Mouse (Mus musculus) ovary, postnatal 10 days (tissue): ENCODE results near the gene Tmem35b.
A peak's percentile ranks its signal among the peaks of the same experiment; 100 is the strongest.
"Not testable (repeated sequence)": the region's sequence is repeated elsewhere in the genome, so short reads cannot be mapped to it uniquely, and the experiment has no call there.

Experiments used
- DNase-seq: peaks from one replicate; pipeline ENCODE4 v3.0.0; 2022; ENCODE audit warnings: low spot score

Gene Tmem35b

DNA sequence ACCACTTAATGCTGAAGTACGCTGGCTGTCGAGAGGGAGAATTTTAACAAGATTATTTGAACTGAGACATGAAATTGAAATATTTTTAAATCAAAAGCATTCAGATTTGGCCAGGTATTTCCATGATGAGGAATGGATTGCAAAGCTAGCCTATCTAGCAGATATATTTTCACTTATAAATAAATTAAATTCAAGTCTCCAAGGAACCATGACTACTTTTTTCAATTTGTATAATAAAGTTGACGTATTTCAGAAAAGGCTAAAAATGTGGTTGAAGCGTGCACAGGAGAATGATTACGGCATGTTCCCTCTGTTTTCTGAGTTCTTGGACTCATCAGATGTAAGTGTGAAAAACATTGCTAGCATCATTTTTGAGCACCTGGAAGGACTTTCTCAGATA, at the start of gene Tmem35b:
TSS of gene Tmem35b (plus strand) at position 301 of the 400 bp plus-strand sequence.
- DNase-seq: no peak

DNA sequence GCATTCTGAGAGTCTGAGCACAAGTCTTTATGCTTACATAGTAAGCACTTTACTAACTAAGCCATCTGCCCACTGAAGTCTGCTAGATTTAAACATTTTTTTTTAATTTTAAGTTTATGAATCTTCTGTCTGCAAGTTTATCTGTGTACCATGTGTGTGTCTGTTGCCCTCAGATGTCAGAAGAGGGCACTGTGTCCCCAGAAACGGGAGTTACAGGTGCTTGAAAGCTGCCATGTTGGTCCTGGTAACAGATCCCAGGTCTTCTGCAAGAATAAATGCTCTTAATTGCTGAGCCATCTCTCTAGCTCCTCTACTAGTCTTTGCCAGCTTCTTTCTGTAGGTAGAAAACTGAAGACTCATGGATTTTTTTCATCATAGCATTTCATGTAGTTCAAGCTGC, 48.6 kb upstream of the Tmem35b start:
- DNase-seq: no peak

DNA sequence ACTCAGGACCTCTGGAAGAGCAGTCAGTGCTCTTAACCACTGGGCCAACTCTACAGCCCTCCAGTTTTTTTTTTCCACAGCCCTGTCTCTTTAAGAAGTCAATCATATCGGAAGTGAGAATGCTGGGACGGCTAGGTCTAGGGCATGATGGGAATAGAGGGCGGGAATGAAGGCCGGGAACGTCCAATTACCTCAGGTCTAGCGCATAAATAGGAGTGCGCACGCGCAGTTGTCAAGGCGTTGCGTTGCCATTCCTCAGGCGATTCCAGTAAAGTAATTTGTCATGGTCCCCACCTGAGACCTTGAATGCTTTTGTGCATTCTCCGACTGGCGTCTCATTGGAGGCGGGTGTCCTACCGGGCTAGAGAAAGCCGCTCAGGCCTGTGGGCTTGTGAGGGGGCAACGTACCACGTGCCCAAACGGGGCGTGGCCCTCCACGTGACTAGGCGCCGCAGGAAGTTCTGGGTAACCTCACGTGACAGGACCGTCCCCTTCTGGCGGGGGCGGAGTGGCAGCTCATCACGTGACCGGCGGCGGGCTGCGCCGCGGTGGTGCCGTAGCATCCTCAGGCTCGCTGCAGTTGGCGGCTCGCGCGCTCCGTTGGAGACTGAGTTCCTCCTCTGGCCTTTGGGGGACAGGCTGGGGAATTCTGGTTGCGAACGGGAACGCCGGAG, 46.5 kb upstream of the Tmem35b start, which contains the start of gene Zmym6:
TSS of gene Zmym6 (plus strand) at position 509 of the 674 bp plus-strand sequence.
- DNase-seq: peak; percentile 90

DNA sequence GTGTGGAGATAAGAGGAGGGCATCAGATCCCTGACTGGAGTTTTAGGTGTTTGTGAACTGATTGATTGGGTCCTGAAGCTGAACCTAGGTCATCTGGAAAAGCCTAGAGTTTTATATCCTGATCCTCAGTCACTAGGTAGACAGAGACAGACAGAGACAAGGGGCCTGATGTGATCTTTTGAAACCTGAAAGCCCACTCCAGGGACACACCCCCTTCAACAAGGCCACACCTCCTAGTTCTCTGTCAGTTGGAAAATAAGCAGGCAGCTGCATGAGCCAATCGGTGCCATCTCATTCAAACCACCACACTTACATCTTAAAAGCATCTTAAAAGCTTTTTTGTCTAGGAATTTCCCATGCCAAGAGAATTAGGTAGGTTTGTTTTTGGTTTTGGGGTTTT, 42.7 kb upstream of the Tmem35b start:
- no peak for DNase-seq

DNA sequence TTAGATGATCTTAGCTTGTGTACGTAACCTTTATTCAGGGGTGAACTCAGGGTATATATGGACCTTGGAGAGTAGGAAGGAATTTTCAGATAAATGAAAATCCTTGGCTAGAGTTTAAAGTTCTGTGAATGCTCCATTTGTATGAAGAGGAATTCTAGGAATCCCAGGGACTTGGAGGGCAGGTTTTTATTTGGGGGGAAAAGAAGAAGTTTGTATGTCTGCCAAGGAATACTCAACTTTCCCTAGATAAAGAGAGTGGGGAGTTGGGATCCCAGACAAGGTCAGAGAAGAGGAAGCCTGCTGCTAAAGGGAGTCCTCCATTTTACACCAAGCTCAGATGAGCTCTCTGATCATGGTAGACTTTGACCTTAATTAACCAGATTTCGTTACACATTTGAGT, 40.4 kb upstream of the Tmem35b start:
- DNase-seq: no peak

DNA sequence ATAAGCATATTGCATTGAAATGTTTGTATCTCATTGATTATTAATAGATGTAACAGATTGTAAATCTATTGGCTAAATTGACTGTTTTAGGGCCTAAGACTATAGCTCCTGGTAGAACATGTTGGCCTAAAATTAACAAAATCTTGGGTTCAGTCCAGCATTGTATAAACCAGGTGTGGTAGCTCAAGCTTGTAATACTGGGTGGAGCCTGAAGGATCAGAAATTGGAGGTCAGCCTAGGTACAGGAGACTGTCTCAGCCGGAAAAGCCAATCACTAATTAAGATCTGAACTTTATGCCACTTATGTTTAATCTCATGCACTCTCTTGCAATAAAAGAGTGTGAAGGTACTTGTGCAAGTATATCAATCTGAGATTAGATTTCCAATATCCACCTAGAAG, 37.7 kb upstream of the Tmem35b start:
- DNase-seq: no peak

DNA sequence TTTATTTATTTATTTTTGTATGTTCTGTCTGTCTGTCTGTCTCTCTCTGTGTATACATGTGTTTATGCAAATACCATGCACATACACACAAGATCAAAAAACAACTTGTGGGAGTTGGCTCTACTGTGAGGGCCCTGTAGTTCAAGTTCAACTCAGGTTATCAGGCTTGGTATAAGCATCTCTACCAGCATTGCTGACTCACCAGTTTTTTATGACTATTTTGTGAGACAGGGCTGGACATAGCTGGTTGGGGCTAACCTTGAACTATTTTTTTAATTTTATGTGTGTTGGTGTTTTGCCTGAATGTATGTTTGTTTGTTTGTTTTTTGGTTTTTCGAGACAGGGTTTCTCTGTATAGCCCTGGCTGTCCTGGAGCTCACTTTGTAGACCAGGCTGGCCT, 32.3 kb upstream of the Tmem35b start:
- DNase-seq: no peak

DNA sequence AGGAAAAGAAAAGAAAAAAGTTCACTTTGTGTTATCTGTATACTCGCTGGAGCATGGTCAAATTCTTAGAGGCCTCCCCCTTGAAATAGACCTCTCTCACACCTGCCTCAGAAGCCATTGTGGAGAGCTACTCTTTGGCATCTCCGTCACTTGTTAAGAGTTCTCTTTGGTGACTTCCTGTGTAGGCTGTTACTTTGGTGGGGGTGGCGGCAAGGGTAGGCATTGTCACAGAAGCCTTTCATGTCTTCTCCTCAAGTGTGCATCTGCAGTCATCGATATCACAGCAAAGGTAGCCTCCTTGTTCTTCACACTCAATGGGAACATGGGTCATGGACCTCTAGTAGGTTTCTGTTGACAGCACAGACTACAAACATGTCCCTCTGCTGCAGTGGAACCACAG, 28.4 kb upstream of the Tmem35b start:
- DNase-seq: no peak

DNA sequence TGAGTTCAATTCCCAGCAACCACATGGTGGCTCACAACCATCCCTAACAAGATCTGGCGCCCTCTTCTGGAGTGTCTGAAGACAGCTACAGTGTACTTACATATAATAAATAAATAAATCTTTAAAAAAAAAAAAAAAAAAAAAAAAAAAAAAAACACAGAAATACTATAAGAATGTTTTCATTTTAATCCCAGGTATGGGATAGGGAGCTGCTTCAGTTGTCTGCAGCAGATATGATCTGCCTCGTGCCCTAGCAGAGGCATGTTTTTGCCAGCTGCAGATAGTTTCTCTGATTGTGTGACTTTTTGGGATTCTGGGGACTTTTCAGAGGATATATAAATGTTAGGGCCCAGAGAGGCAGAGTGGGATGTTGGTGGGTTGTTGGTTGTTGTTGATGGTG, 23.9 kb upstream of the Tmem35b start:
- not testable (repeated sequence) for DNase-seq

DNA sequence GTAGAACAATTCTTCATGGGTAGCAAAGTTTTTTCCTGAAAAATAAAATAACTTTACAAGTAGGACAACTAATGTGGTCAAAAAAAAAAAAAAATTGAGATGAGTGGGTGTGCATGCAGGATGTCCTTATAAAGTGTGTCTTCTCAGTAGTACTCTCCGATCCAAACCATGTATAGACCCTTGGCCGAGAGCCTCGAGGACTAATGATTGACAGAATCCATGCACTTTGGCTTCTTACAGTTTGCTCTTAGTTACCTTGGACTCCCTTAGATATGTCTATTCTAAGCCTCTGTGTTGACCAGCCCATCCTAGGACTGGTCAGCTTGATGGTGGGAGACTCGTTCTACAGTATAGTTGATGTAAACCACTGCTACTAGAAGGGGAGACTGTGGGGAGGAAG, 15.9 kb upstream of the Tmem35b start:
- DNase-seq: no peak

DNA sequence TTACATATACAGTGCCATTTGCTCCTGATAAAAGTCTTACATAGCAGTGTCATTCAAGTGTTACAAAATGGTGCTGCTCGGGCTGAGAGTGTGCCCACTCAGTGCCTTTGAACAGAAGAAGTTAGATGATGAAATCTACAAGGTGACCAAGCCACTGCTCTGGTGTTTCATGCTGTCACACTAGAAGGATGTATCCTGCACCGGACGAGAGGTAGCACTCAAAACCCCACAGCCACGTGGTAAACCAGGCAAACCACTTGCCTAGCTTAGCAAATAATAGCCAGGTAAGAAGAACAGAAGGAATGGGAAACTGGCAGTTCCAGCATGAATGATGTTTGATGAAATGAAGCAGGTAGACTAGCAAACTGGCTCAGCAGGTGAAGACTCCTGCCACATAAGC, 12.9 kb upstream of the Tmem35b start:
- DNase-seq: no peak

DNA sequence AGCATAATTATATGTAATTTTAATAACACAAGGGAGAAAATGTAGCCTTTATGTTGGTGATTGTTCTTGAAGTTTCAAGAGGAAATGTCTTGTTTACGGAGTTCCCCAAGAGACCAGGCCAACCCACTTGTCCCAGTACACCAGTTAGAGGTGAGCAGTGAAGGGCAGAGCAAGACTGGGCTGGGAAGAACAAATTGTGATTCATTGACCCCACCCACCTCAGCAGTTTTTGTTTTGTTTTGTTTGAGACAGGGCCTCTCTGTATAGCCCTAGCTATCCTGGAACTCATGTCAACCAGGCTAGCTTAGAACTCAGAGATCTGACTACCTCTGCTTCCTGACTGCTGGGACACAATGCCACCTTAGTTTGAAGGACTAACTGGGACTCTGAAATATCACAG, 840 bp downstream of the Tmem35b start:
- no peak for DNase-seq

DNA sequence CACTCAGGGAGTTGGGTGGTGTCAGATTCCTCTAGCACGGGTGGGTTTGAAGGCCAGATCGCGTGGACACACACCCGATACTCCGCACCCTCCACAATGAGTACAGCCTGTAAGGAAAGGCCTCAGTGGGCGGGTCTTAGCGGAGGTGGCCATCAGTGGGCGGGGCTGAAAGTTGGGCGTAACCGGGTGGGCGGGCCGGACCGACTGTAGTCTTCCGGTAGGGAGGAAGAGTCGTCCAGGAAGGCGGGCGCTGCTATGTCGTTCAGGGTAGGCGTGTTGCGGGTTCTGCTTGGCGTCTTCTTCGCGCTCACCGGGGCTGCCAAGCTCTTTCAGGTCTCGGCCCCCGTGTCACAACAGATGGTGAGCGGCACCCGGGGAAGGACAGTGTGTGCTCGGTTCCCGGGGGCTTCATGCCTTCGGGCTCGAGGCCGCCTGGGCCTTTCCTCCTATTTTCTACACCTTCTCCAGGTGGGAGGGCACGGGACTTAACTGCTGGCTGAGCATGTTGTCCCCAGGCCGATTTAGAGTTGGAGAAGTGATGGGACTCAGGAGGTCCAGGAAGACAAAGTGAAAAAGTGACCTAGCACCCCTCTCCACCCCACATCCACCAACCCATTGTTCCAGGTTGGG, 2.5 kb downstream of the Tmem35b start:
- DNase-seq: peak; percentile 69

DNA sequence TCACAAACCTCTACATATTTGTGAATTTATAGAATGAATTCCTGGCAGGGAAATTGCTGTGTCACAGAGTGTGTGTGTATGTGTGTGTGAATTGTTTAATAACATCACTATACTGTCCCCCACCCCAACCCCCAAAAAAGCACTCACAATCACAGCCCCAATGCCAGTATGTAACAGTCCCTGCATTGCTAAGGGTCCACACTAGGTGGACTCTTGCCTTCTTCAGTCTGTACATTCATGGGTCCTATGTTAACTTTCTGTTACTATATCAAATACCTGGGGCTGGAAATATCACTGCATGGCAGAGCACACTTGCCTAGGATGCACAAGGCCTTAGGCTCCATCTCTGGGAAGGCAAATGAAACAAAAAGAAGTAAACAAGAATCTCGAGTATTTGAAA, 11.2 kb downstream of the Tmem35b start:
- DNase-seq: no peak

DNA sequence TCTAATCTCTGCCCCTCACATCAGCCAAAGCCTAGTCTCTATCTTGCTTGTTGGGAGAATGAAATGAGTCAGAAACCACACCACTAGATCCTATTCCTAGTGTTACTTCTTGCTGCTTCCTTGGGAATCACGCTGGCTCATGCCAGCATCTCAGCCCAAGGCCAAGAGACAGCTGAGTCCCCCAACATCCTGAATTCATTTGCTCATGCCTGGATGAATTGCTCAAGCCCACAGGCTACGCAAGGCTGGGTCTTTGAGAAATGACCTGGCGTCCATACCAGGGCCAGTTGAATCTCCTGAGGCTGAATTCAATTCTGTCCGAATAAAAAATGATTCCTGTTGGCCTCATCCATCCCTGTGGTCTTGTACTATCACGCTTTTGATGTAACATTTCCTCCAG, 14.1 kb downstream of the Tmem35b start:
- no peak for DNase-seq

DNA sequence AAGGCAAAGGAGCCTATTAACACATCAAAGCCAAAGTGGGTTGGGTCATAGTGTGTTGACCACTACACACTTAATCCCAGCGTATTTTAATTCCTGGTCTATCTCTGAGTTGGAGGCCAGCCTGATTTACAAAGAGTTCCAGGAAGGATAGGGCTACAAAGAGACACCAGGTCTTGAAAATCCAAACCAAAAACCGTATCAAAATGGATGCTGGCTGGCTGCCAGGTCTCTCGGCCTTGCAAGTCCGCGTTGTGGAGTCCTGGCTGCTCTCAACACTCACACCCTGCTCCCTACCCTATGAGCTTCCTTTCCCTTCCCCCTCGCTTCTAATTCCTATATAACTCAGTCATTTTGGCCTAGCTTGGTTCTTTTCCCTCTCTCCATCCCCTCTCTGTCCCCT, 15.0 kb downstream of the Tmem35b start:
- no peak for DNase-seq

DNA sequence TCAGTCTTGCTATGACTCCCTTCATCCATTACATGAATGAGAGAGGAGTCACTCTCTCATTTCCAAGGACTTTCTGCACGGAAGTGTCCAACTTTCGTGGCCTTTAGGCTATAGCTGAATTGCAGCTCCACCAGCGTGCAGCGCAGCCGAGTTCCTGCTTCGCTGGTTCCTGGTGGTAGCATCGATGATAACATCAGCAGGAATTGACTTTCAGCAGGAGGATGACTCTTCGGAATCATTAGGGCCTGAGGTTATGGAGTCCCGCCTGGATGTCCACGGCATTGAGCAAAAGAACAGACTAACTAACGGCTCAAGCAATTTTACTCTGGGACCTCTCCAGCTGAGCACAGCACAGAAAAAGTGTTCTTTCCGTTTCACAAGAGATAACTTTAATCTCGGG, 26.5 kb downstream of the Tmem35b start:
- DNase-seq: no peak

DNA sequence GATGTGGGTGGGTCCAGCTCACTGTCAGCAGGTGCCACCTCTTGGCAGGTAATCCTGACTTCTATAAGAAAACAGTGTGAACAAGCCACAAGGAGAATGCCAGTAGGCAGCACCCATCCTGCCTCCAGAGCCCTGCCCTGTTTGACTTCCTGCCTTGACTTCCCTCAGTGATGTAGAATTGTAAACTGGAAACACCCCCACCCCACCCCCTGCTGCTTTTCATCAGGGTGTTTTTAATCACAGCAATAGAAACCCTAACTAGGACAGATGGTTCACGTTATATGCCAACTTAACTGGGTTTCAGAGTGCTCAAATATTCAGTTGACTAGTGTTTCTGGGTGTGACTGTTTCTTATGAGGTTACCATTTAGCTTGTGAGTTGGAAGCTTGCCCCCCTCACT, 29.9 kb downstream of the Tmem35b start:
- no peak for DNase-seq

DNA sequence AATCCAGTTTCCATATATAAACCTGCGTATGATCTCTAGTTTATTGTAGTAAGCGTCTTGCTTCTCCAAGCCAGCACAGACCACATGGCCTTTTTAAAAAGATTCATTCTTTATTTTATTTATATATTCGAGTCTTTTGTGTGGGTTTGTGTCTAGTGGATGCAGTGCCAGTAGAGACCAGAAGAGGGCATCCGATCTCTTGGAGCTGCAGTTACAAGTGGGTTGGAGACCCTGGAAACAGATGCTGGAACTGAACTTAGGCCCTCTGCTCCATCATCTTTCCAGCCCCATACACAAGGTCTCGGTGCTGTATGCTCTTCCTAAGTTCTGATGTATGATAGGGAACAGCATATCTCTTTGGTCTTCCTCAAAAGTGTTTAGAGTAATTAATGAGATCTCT, 32.3 kb downstream of the Tmem35b start:
- no peak for DNase-seq

DNA sequence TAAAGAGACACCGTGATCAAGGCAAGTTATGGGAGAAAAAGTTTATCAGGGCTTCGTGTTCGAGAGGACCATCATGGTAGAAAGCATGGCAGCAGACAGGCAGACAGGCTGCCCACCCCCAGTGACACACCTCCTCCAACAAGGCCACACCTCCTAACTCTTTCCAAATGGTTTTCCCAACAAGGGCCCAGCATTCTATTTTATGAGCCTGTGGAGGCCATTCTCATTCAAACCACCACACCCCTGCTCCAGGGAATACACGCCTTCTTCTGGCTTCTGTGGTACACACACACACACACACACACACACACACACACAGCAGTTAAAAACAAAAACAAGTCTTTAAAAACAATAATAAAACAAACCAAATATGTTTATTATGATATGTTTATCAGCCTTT, 34.3 kb downstream of the Tmem35b start:
- DNase-seq: no peak

DNA sequence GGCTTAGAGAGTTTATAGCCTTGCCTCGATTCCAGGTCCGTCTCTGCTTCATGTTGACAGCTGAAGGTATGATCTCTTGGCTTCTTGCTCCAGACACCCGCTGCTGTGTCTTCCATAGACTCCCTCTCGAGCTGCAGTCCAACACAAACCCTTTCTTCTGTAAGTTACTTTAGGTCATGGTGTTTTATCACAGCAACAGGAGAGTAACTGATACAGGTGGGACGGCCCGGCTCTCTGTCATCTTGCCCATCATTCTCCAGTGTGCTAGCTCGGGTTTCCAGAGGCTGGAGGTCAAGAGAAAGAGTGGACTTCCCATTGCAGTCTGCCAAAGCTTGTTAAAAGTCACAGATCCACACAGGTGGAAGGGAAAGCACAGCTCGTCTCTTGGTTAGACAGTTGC, 40.4 kb downstream of the Tmem35b start:
- DNase-seq: no peak

DNA sequence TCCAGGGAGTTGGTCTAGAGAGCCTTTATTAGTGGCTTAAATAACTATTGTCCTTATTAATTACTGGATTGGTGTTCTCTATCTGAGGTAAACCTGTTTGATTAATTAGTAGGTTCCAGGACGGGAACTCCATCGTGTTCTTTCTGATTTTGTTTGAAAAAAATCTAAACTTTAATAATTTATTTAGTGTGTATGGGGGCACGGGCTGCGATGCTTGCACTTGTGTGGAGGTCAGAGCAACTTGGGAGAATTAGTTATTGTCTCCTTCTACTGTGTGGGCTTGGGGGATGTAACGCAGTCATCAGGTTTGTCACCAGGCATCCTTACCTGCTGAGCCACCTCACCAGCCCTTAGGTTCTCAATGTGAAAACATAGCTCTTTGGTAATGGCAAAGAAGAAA, 43.6 kb downstream of the Tmem35b start:
- DNase-seq: no peak

DNA sequence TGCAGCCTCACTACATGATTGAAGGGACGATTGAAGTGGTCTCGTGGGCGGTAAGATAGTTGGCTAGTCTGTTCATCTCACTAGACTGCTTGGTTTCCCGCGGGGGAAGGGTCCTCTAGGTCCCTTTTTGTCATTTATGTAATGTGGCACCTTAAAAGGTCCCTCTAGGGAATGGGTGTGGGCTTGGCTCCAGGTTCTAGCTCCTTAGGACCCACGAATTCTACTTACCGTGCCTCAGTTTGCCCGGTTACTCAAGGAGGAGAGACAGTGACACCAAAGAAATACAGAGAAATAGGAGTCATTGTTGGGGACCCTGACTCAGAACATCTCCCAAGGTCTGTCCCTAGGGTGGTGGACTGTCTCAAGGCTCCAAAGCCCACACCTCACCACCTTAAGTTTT, 44.2 kb downstream of the Tmem35b start:
- DNase-seq: no peak
